Mouse (Mus musculus) Patski (cell line): ENCODE data around the gene Best3. TPM values are rescaled to one million over a fixed set of nuclear protein-coding genes. Genes with fewer than 3 reads are reported as not detected.

Experiments used
- ATAC-seq: fragments of 100-300 bp; one replicate; pipeline ENCODE4 v1.8.0; 2021
- CTCF ChIA-PET: fragments of 350-600 bp; sonication (Branson Sonifier 250); formaldehyde crosslinking; loops from one replicate; lab custom pipeline; 2022; ENCODE audit warnings: inconsistent platforms; lab: Charles Lee
- POLR2A ChIA-PET: fragments of 350-600 bp; sonication (Branson Sonifier 250); formaldehyde crosslinking; loops from one replicate; lab custom pipeline; 2022; ENCODE audit warnings: antibody characterized with exemption, inconsistent platforms; lab: Charles Lee
- DNase-seq: peaks from one replicate; pipeline ENCODE4 v3.0.0-alpha.2; 2011; ENCODE audit warnings: low read depth, low spot score
- H3K27me3 ChIP-seq: fragments of 371-371 bp; one replicate; pipeline ENCODE4 v1.5.1; 2021
- CTCF ChIP-seq: fragments of 100-300 bp; IDR thresholded peaks from one replicate; pipeline ENCODE4 v1.5.1; 2021
- in situ Hi-C: fragments of 300-500 bp; cut with MboI; formaldehyde crosslinking; loops from 3 replicates; pipeline ENCODE4 v1.11.1; 2018; ENCODE audit warnings: low pct_unique_long_range_greater_than_20kb, mixed read lengths
- polyA plus RNA-seq: library from polyadenylated mRNA; unstranded; gene quantifications from one replicate; pipeline ENCODE4 v1.2.3, GENCODE M21; 2021

The Best3 gene
- polyA plus RNA-seq, 1 experiment from 2014 or later: not detected

DNA sequence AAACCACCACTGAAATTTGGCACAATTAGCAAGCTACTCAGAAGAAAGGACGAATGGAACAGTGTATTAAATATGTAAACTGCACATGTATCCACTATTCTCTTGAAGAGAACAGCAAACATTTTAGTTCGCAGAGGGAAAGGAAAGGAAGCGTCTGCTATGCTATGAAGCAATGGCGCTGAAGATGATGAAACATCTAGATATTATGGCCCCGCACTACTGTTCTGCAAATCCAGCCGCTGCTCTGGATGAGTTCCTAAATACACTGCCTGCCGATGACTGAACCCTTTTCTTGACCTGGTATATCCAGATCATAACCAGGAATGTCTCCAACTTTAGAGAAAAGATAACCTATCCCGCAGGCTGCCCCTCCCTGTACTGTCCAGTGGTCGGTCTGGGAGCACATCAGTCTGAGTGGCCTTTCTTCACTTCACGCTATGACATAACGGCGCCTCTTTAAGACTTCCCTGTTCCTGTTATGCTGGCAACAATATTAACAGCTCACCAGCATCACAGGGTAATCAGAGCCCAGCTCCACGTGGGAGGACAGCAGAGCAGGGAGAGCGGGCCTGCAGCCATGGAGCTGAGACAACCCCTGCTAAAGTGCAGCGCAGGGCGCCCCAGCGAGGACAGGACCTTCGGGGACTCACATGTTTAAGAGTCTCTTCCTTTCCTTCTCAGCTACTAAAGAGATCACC lies 86.2 kb downstream of the Best3 start:
- ChIA-PET POLR2A (interaction anchor here (0.6 kb wide), 1 partner anchor 73 kb away, joined by 3 read pairs; no protein-coding TSS in a partner anchor), CTCF (interaction anchor here (1.1 kb wide), 1 partner anchor 29 kb away, joined by 3 read pairs; no protein-coding TSS in a partner anchor)
- DNase-seq (no peak), ATAC-seq (no peak)
- no peaks in the 10 kb centered on the region for H3K27me3 ChIP-seq
- in situ Hi-C loops: loop anchor here (25.0 kb wide), 1 partner anchor 265 kb away; no protein-coding TSS in a partner anchor
- no peak for TF ChIP-seq CTCF

DNA sequence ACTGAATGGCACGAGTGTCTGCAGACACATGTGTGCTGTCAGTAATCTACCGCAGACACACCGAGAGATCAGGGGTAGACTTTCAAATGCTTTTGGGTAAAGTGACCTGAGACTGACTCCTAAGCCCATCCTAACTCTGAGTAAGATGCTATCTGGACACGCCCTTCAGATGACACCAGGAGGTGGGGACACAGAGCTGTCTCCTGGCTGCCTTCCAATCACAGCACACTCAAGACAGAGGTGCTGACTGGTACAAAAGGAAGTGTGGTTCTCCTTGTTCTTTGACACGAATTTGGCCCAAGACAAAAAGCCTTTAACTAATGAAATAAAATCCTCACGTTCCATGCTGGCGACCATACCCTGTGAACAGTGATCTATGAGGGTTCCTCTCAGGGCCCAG lies 87.1 kb downstream of the Best3 start:
- DNase-seq: no peak
- no peaks in the 10 kb centered on the region for H3K27me3 ChIP-seq
- in situ Hi-C loops: loop anchor here (25.0 kb wide), 1 partner anchor 264 kb away; no protein-coding TSS in a partner anchor
- no peak for ATAC-seq
- CTCF ChIA-PET: no interaction called here
- POLR2A ChIA-PET: interaction anchor here (0.6 kb wide), 1 partner anchor 72 kb away, joined by 3 read pairs; no protein-coding TSS in a partner anchor
- no peak for TF ChIP-seq CTCF

Other genes starting within 250 kb of the Best3 start
- gene Myrfl, start 89.4 kb upstream of the Best3 start, polyA plus RNA-seq: 0.06 TPM
- 198 TPM for gene Rab3ip, start 35.5 kb upstream of the Best3 start, polyA plus RNA-seq
- not detected for gene Gm10271, start 13.7 kb upstream of the Best3 start, polyA plus RNA-seq
- not detected for gene Lrrc10, start 59.0 kb downstream of the Best3 start, polyA plus RNA-seq
- 386 TPM for gene Cct2, start 77.5 kb downstream of the Best3 start, polyA plus RNA-seq
- 16.4 TPM for gene Frs2, start 162.2 kb downstream of the Best3 start, polyA plus RNA-seq
- 44.0 TPM for gene Yeats4, start 238.2 kb downstream of the Best3 start, polyA plus RNA-seq